Mouse (Mus musculus) limb, embryonic 15.5 days (tissue): ENCODE data around the gene D430041D05Rik. TPM values are rescaled to one million over a fixed set of nuclear protein-coding genes. Genes with fewer than 3 reads are reported as not detected.

ENCODE experiments used
- ATAC-seq: fragments of 200-750 bp; cut with Nextera tagmentation; 2 replicates; pipeline ENCODE4 v1.8.0; 2017; ENCODE audit warnings: low read depth, moderate TSS enrichment; ENCODE audit not compliant: insufficient number of reproducible peaks, low FRiP score, low TSS enrichment
- H3K27ac ChIP-seq: fragments of 300-500 bp; sonication (generic); 2 replicates; pipeline ENCODE4 v1.5.1; 2015; ENCODE audit warnings: moderate library complexity, mild to moderate bottlenecking, inconsistent platforms
- H3K27me3 ChIP-seq: fragments of 300-500 bp; sonication (generic); 2 replicates; pipeline ENCODE4 v1.6.1; 2015; ENCODE audit warnings: inconsistent platforms
- H3K36me3 ChIP-seq: fragments of 300-500 bp; sonication (generic); 2 replicates; pipeline ENCODE4 v1.6.1; 2015; ENCODE audit warnings: inconsistent platforms
- H3K4me1 ChIP-seq: fragments of 300-500 bp; sonication (generic); 2 replicates; pipeline ENCODE4 v1.6.1; 2015; ENCODE audit warnings: inconsistent platforms
- H3K4me2 ChIP-seq: fragments of 300-500 bp; sonication (generic); 2 replicates; pipeline ENCODE4 v1.6.1; 2015; ENCODE audit warnings: mild to moderate bottlenecking, inconsistent platforms
- H3K4me3 ChIP-seq: fragments of 300-500 bp; sonication (generic); 2 replicates; pipeline ENCODE4 v1.5.1; 2015; ENCODE audit warnings: mild to moderate bottlenecking, inconsistent platforms
- H3K9ac ChIP-seq: fragments of 300-500 bp; sonication (generic); 2 replicates; pipeline ENCODE4 v1.6.1; 2015; ENCODE audit warnings: inconsistent platforms
- H3K9me3 ChIP-seq: fragments of 300-500 bp; sonication (generic); 2 replicates; pipeline ENCODE4 v1.6.1; 2016; ENCODE audit warnings: inconsistent platforms
- WGBS: fragments of 180-500 bp; shearing (Covaris S2); methylation state at CpG from one replicate; pipeline ENCODE4 v1.1.7; 2015; 5-methylcytosine and 5-hydroxymethylcytosine counted together
- polyA plus RNA-seq: library from polyadenylated mRNA; unstranded; fragments of >200 nt; fragmentation: Nextera tagmentation; extraction: Ambion mirVana; gene quantifications from 2 replicates; pipeline ENCODE4 v1.2.1, GENCODE M21; 2015

The D430041D05Rik gene
- polyA plus RNA-seq, 1 experiment from 2014 or later: 0.87 TPM

- Histone ChIP-seq H3K9me3 (no peaks in the 10 kb centered on the region), H3K27me3 (peaks cover 7% of the 10 kb centered on the region; the same call in 1 of the 2 replicates), H3K27ac (no peak overlapping the region), H3K36me3 (no peaks in the 10 kb centered on the region), H3K4me1 (no peaks in the 10 kb centered on the region), H3K9ac (no peak overlapping the region), H3K4me2 (no peak overlapping the region), H3K4me3 (no peak overlapping the region)
- ATAC-seq: peak; percentile 17; the same call in 1 of the 2 replicates
- WGBS: 87% methylated on average over 9 of the region's 9 CpGs
Measured at GRCm38 (mm10) chr2:104254944-104255343, 155.9 kb downstream of the D430041D05Rik start.

GRCm38 (mm10) chr2:104253341-104253740 lies 157.5 kb downstream of the D430041D05Rik start:
- 92% methylated on average over 4 of the region's 4 CpGs for WGBS
- no peak overlapping the region for H3K27ac ChIP-seq
- ATAC-seq: no peak
- no peak overlapping the region for H3K9ac ChIP-seq
- H3K36me3 ChIP-seq: no peaks in the 10 kb centered on the region
- no peaks in the 10 kb centered on the region for H3K4me1 ChIP-seq
- H3K9me3 ChIP-seq: no peaks in the 10 kb centered on the region
- no peak overlapping the region for H3K4me2 ChIP-seq
- no peak overlapping the region for H3K4me3 ChIP-seq
- peaks cover 7% of the 10 kb centered on the region; the same call in 1 of the 2 replicates for H3K27me3 ChIP-seq

GRCm38 (mm10) chr2:104251647-104252046 lies 159.2 kb downstream of the D430041D05Rik start:
- ATAC-seq: no peak
- H3K4me2 ChIP-seq: no peak overlapping the region
- no peak overlapping the region for H3K27ac ChIP-seq
- no peaks in the 10 kb centered on the region for H3K27me3 ChIP-seq
- 64% methylated on average over 4 of the region's 4 CpGs for WGBS
- H3K36me3 ChIP-seq: no peaks in the 10 kb centered on the region
- no peak overlapping the region for H3K9ac ChIP-seq
- H3K9me3 ChIP-seq: no peaks in the 10 kb centered on the region
- H3K4me3 ChIP-seq: no peak overlapping the region
- no peaks in the 10 kb centered on the region for H3K4me1 ChIP-seq

- Histone ChIP-seq H3K4me1 (no peaks in the 10 kb centered on the region), H3K27ac (no peak overlapping the region), H3K36me3 (no peaks in the 10 kb centered on the region), H3K9me3 (no peaks in the 10 kb centered on the region), H3K4me2 (no peak overlapping the region), H3K27me3 (no peaks in the 10 kb centered on the region), H3K9ac (no peak overlapping the region), H3K4me3 (no peak overlapping the region)
- 67% methylated on average over 2 of the region's 2 CpGs for WGBS
- ATAC-seq: no peak
Measured at GRCm38 (mm10) chr2:104249856-104250255, 161.0 kb downstream of the D430041D05Rik start.

DNA sequence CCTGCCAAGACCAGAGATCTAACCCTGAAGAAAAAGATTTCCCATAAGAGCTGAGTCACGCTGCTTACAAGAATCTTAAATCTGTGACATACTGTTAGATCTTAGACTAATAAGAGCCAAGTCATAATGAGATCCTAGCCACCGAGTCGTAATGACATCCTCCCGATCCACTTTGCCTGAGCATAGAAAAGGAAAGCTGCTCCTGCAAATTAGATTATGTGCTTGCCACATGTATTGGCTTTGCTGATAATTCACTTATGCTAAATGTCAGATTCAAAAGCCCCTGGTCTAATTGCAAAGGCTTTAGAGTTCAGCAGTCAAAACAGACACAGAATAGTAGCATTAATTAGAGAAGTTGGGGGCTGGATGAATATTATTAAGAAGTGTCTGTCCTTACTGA lies 164.0 kb downstream of the D430041D05Rik start:
- no peaks in the 10 kb centered on the region for H3K36me3 ChIP-seq
- WGBS: 60% methylated on average over 4 of the region's 4 CpGs
- no peak overlapping the region for H3K27ac ChIP-seq
- no peaks in the 10 kb centered on the region for H3K4me1 ChIP-seq
- H3K4me2 ChIP-seq: no peak overlapping the region
- H3K9me3 ChIP-seq: no peaks in the 10 kb centered on the region
- no peaks in the 10 kb centered on the region for H3K27me3 ChIP-seq
- no peak overlapping the region for H3K4me3 ChIP-seq
- H3K9ac ChIP-seq: no peak overlapping the region
- no peak for ATAC-seq

- H3K9me3 ChIP-seq: no peaks in the 10 kb centered on the region
- WGBS: 86% methylated on average over 5 of the region's 5 CpGs
- no peaks in the 10 kb centered on the region for H3K27me3 ChIP-seq
- no peak overlapping the region for H3K9ac ChIP-seq
- no peak overlapping the region for H3K27ac ChIP-seq
- no peaks in the 10 kb centered on the region for H3K36me3 ChIP-seq
- H3K4me1 ChIP-seq: no peaks in the 10 kb centered on the region
- ATAC-seq: no peak
- no peak overlapping the region for H3K4me2 ChIP-seq
- no peak overlapping the region for H3K4me3 ChIP-seq
Measured at GRCm38 (mm10) chr2:104242055-104242454, 168.8 kb downstream of the D430041D05Rik start.

- Histone ChIP-seq H3K4me2 (no peak overlapping the region), H3K9ac (no peak overlapping the region), H3K36me3 (no peaks in the 10 kb centered on the region), H3K4me1 (no peaks in the 10 kb centered on the region), H3K4me3 (no peak overlapping the region), H3K27ac (no peak overlapping the region), H3K27me3 (no peaks in the 10 kb centered on the region), H3K9me3 (no peaks in the 10 kb centered on the region)
- WGBS: 69% methylated on average over 4 of the region's 4 CpGs
- ATAC-seq: no peak
Measured at GRCm38 (mm10) chr2:104237141-104237540, 173.7 kb downstream of the D430041D05Rik start.

GRCm38 (mm10) chr2:104230444-104230843 lies 180.4 kb downstream of the D430041D05Rik start:
- no peak for ATAC-seq
- no peaks in the 10 kb centered on the region for H3K36me3 ChIP-seq
- H3K9me3 ChIP-seq: no peaks in the 10 kb centered on the region
- H3K27ac ChIP-seq: no peak overlapping the region
- WGBS: 23% methylated on average over 2 of the region's 2 CpGs
- H3K9ac ChIP-seq: no peak overlapping the region
- no peaks in the 10 kb centered on the region for H3K27me3 ChIP-seq
- no peak overlapping the region for H3K4me3 ChIP-seq
- no peak overlapping the region for H3K4me2 ChIP-seq
- no peaks in the 10 kb centered on the region for H3K4me1 ChIP-seq

DNA sequence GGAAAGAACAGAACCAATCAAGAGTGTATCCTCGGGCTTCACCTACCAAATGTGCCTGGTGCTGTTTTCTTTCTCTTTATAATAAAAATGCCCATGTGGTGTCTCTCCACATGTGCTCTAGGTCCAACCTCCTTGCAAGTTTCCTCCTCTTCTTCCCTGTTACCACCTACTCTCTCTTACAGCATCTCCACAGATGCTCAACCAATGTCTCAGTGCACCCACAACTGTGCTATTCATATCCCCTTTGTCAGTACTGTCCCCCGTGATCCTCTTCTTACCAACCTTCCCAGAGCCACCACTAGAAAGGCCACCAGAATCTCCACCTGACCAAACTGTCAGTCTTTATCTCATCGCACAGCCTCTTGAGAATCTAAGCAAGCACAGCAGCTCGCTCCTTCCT lies 184.8 kb downstream of the D430041D05Rik start:
- no peak overlapping the region for H3K9ac ChIP-seq
- no peak overlapping the region for H3K27ac ChIP-seq
- no peaks in the 10 kb centered on the region for H3K36me3 ChIP-seq
- no peaks in the 10 kb centered on the region for H3K4me1 ChIP-seq
- no peak for ATAC-seq
- H3K9me3 ChIP-seq: no peaks in the 10 kb centered on the region
- WGBS: 85% methylated on average over 4 of the region's 4 CpGs
- H3K4me2 ChIP-seq: no peak overlapping the region
- H3K27me3 ChIP-seq: no peaks in the 10 kb centered on the region; the same call in 1 of the 2 replicates
- H3K4me3 ChIP-seq: no peak overlapping the region

GRCm38 (mm10) chr2:104219733-104220391 lies 191.0 kb downstream of the D430041D05Rik start:
- no peaks in the 10 kb centered on the region for H3K9me3 ChIP-seq
- H3K4me1 ChIP-seq: peaks cover 9% of the 10 kb centered on the region; the same call in 1 of the 2 replicates
- H3K9ac ChIP-seq: no peak overlapping the region
- no peak overlapping the region for H3K4me3 ChIP-seq
- no peak for ATAC-seq
- H3K27ac ChIP-seq: no peak overlapping the region
- no peak overlapping the region for H3K4me2 ChIP-seq
- H3K36me3 ChIP-seq: no peaks in the 10 kb centered on the region
- 76% methylated on average over 14 of the region's 14 CpGs for WGBS
- no peaks in the 10 kb centered on the region; the same call in 1 of the 2 replicates for H3K27me3 ChIP-seq

DNA sequence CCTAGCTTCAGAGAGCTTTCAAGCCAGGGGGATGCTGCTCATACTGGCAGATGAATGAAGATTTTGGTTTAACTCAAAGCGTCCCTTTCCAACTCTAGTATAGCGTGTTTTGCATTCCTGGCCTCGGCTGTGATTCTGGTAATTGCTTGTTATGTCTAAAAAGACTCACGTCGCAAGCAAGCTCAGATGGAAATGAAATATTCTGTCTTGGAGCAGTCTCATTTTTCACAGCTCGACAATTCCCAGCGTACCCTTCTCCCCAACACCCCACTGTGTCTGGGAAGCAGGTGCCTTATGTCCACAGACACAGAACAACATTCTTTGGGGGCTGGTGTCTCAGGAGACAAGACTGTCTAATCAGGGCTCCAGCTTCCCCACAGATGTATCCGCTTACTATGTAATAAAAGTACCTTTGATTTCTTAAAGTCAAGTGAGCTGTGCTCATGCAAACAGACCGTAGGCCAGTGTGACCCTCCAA lies 192.2 kb downstream of the D430041D05Rik start:
- no peak overlapping the region for H3K9ac ChIP-seq

DNA sequence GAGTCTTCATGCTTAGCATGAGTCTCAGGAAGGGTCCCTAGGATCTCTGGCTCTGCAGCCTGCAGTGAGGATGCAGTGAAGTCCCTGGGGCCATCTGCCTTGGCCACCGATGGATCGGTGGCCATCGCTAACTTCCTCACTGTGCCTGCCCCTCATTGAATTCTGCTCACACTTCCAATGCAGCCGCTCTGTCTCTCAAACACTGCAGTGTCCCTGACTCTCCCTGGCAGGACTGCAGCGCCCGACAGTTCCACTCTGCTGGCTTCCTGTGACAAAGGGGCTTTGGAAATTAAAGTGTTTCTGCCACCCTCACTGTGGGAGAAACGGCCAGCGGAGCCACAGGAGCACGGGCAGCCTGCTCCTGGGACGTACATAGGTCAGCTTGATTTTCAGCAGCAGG lies 192.7 kb downstream of the D430041D05Rik start:
- Histone ChIP-seq H3K9ac (no peak overlapping the region), H3K36me3 (no peaks in the 10 kb centered on the region), H3K4me3 (no peak overlapping the region), H3K4me2 (no peak overlapping the region), H3K4me1 (peaks cover 9% of the 10 kb centered on the region; the same call in 1 of the 2 replicates), H3K27me3 (no peaks in the 10 kb centered on the region; the same call in 1 of the 2 replicates), H3K9me3 (no peaks in the 10 kb centered on the region), H3K27ac (no peak overlapping the region)
- WGBS: 63% methylated on average over 10 of the region's 10 CpGs
- ATAC-seq: no peak

More for the DNA sequence above, 192.2 kb downstream of the D430041D05Rik start:
- 32% methylated on average over 9 of the region's 9 CpGs for WGBS
- H3K4me1 ChIP-seq: peaks cover 9% of the 10 kb centered on the region; the same call in 1 of the 2 replicates
- H3K4me3 ChIP-seq: no peak overlapping the region
- H3K27ac ChIP-seq: no peak overlapping the region
- H3K36me3 ChIP-seq: no peaks in the 10 kb centered on the region
- no peaks in the 10 kb centered on the region; the same call in 1 of the 2 replicates for H3K27me3 ChIP-seq
- ATAC-seq: no peak
- H3K4me2 ChIP-seq: no peak overlapping the region
- no peaks in the 10 kb centered on the region for H3K9me3 ChIP-seq
